Mouse (Mus musculus): ENCODE data around the gene 6430531B16Rik.
A peak's percentile ranks its signal among the peaks of the same experiment; 100 is the strongest.

The 6430531B16Rik gene

GRCm38 (mm10) chr7:139970979-139971378 lies 7.6 kb downstream of the 6430531B16Rik start:
- DNase-seq (ENCODE audit: low spot score): no peak

- DNase-seq (ENCODE audit: low spot score): no peak
Measured at GRCm38 (mm10) chr7:139970216-139970919, 8.2 kb downstream of the 6430531B16Rik start.

- DNase-seq (ENCODE audit: low spot score): peak; percentile 94
Measured at GRCm38 (mm10) chr7:139969348-139970130, 9.0 kb downstream of the 6430531B16Rik start.

GRCm38 (mm10) chr7:139968428-139968827 lies 10.1 kb downstream of the 6430531B16Rik start:
- DNase-seq (ENCODE audit: low spot score): no peak

- no peak for DNase-seq (ENCODE audit: low spot score)
Measured at GRCm38 (mm10) chr7:139967175-139967574, 11.4 kb downstream of the 6430531B16Rik start.

- DNase-seq (ENCODE audit: low spot score): peak; percentile 46
Measured at GRCm38 (mm10) chr7:139963814-139964213, 14.7 kb downstream of the 6430531B16Rik start.

- peak; percentile 72 for DNase-seq (ENCODE audit: low spot score)
Measured at GRCm38 (mm10) chr7:139961141-139961540, 17.4 kb downstream of the 6430531B16Rik start.

- DNase-seq (ENCODE audit: low spot score): peak; percentile 87
Measured at GRCm38 (mm10) chr7:139957958-139958357, 20.6 kb downstream of the 6430531B16Rik start.

GRCm38 (mm10) chr7:139957437-139957836 lies 21.1 kb downstream of the 6430531B16Rik start:
- DNase-seq (ENCODE audit: low spot score): peak; percentile 49

GRCm38 (mm10) chr7:139956658-139957057 lies 21.9 kb downstream of the 6430531B16Rik start:
- no peak for DNase-seq (ENCODE audit: low spot score)

- DNase-seq (ENCODE audit: low spot score): no peak
Measured at GRCm38 (mm10) chr7:139955505-139955904, 23.1 kb downstream of the 6430531B16Rik start.

GRCm38 (mm10) chr7:139951991-139952633 lies 26.4 kb downstream of the 6430531B16Rik start:
- DNase-seq (ENCODE audit: low spot score): no peak

- DNase-seq (ENCODE audit: low spot score): peak; percentile 58
Measured at GRCm38 (mm10) chr7:139951079-139951478, 27.5 kb downstream of the 6430531B16Rik start.

GRCm38 (mm10) chr7:139950283-139950971 lies 28.1 kb downstream of the 6430531B16Rik start:
- DNase-seq (ENCODE audit: low spot score): peak; percentile 71

GRCm38 (mm10) chr7:139949893-139950282 lies 28.7 kb downstream of the 6430531B16Rik start:
- peak; percentile 70 for DNase-seq (ENCODE audit: low spot score)

GRCm38 (mm10) chr7:139946032-139946431 lies 32.5 kb downstream of the 6430531B16Rik start:
- no peak for DNase-seq (ENCODE audit: low spot score)

GRCm38 (mm10) chr7:139945516-139945915 lies 33.0 kb downstream of the 6430531B16Rik start:
- no peak for DNase-seq (ENCODE audit: low spot score)

- no peak for DNase-seq (ENCODE audit: low spot score)
Measured at GRCm38 (mm10) chr7:139944291-139945240, 34.0 kb downstream of the 6430531B16Rik start.

- DNase-seq (ENCODE audit: low spot score): peak; percentile 60
Measured at GRCm38 (mm10) chr7:139943674-139944281, 34.8 kb downstream of the 6430531B16Rik start, which contains the start of gene Utf1. Gene Utf1, plus strand, starts transcription at chr7:139943789.

GRCm38 (mm10) chr7:139940476-139941209 lies 37.9 kb downstream of the 6430531B16Rik start:
- no peak for DNase-seq (ENCODE audit: low spot score)
